In the genomic region with DNA sequence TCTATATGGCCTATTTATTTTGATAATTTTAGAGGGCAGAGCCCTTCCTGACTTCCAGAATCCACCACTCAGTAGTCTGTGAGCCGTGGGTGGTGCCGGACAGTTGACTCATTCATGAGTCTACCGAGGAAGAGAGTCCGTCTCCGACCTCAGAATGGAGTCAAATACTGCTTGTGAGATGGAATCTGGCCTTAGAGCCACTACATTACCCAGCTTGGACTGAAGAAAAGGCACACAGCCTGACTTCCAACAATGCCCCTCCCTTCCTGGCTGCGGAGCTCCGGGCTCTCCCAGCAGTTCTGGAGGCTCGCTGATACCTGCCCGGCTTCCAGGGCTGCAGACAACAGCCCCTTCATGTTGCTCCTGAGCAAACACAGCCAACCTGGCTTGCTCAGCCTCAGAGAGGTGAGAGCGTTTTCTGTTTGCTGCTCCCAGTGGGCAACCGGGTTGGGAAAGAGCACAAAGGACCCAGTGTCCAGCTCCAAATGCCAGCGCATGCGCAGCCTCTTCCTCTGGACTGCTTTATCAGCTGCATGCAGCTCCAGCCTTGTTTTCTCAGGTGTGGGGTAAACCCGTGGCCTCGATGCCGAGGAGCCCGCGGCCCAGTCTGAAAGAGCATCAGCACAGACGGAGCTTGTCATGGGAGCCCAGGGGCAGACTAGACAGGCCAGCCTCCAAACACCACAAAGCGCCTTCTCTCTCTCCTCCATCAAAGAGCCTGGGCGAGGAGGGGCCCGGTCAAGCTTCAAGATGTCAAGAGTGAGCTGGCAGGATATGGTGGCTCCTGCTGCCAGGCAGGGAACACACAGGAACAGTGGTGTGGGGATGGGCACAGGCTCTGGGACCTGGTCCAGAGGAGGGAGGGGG, we compare ENCODE assay signal across 8 mouse cellular contexts. TPM values are rescaled to one million over a fixed set of nuclear protein-coding genes. Genes with fewer than 3 reads are reported as not detected.
DNase-seq lines count a peak whose midpoint lies in the region; ATAC-seq and TF ChIP-seq lines count a peak whose summit lies in the region.

No protein-coding gene starts in this region.

- H3K9me3 ChIP-seq in forebrain, embryonic 16.5 days (ENCODE audit: control insufficient read depth, low read length): peaks cover 2% of the 10 kb centered on the region; the same call in 1 of the 2 replicates
- H3K9me3 ChIP-seq in hindbrain, embryonic 15.5 days: no peaks in the 10 kb centered on the region
- H3K9me3 ChIP-seq in lung, embryonic 16.5 days (ENCODE audit: control insufficient read depth, low read length): peaks cover 3% of the 10 kb centered on the region

- H3K4me3 ChIP-seq in forebrain, embryonic 16.5 days (replicated peaks; ENCODE audit: low read length): no peak overlapping the region
- H3K4me3 ChIP-seq in hindbrain, embryonic 15.5 days: no peak overlapping the region
- H3K4me3 ChIP-seq in lung, embryonic 16.5 days (ENCODE audit: low read length): peak overlapping the region; percentile 22
- peak overlapping the region; percentile 18; the same call in 1 of the 2 replicates for H3K4me3 ChIP-seq in small intestine, adult 2 months (ENCODE audit: low read depth, low read length)

- 68% methylated on average over 22 of the region's 22 CpGs for WGBS in forebrain, embryonic 16.5 days
- WGBS in hindbrain, embryonic 15.5 days: 62% methylated on average over 22 of the region's 22 CpGs
- 22% methylated on average over 22 of the region's 22 CpGs for whole genome bisulfite sequencing in lung, embryonic 16.5 days
- WGBS in small intestine, adult 2 months: 27% methylated on average over 22 of the region's 22 CpGs

- no peaks in the 10 kb centered on the region for H3K27me3 ChIP-seq in forebrain, embryonic 16.5 days (replicated peaks; ENCODE audit: control insufficient read depth, insufficient read depth, low read length)
- no peaks in the 10 kb centered on the region for H3K27me3 ChIP-seq in hindbrain, embryonic 15.5 days
- H3K27me3 ChIP-seq in lung, embryonic 16.5 days (ENCODE audit: control insufficient read depth, insufficient read depth, low read depth, low read length): no peaks in the 10 kb centered on the region
- peaks cover 4% of the 10 kb centered on the region; the same call in 1 of the 2 replicates for H3K27me3 ChIP-seq in small intestine, adult 2 months (ENCODE audit: control insufficient read depth, insufficient read depth, low read length)

- no peak overlapping the region for H3K4me2 ChIP-seq in forebrain, embryonic 16.5 days (ENCODE audit: low read length)
- peak overlapping the region; percentile 37 for H3K4me2 ChIP-seq in hindbrain, embryonic 15.5 days
- peak overlapping the region; percentile 44 for H3K4me2 ChIP-seq in lung, embryonic 16.5 days (ENCODE audit: low read depth, low read length)

- ATAC-seq in forebrain, embryonic 16.5 days: peak; percentile 28; the same call in 1 of the 2 replicates
- peak; percentile 68 for ATAC-seq in hindbrain, embryonic 15.5 days (ENCODE audit: low FRiP score, low read depth)
- ATAC-seq in lung, embryonic 16.5 days (ENCODE audit: low read depth): peak; percentile 67

- DNase-seq in retina, postnatal 1 day: peak; percentile 47
- DNase-seq in retina, embryonic 14.5 days (ENCODE audit: low spot score): no peak
- peak; percentile 20 to 46 for DNase-seq in layer of hippocampus, postnatal 25 days (ENCODE audit: extremely low spot score in 1 of 2, low spot score in 1 of 2)
- DNase-seq in gastrocnemius, adult 8-10 months (ENCODE audit: low spot score in 2 of 2): no peak

- H3K4me1 ChIP-seq in forebrain, embryonic 16.5 days (replicated peaks; ENCODE audit: control insufficient read depth, insufficient read depth, low read length): peaks cover 18% of the 10 kb centered on the region
- peaks cover 30% of the 10 kb centered on the region for H3K4me1 ChIP-seq in hindbrain, embryonic 15.5 days (replicated peaks)
- peaks cover 42% of the 10 kb centered on the region for H3K4me1 ChIP-seq in lung, embryonic 16.5 days (replicated peaks; ENCODE audit: control insufficient read depth, insufficient read depth, low read length)
- no peaks in the 10 kb centered on the region; the same call in 1 of the 2 replicates for H3K4me1 ChIP-seq in small intestine, adult 2 months (ENCODE audit: control insufficient read depth, insufficient read depth, insufficient read length, low read length)

- TF ChIP-seq POLR2A in small intestine, adult 2 months (IDR thresholded peaks at IDR 0.05; ENCODE audit: low read depth, low read length): no peak

- H3K27ac ChIP-seq in forebrain, embryonic 16.5 days (ENCODE audit: low read length): no peak overlapping the region
- H3K27ac ChIP-seq in hindbrain, embryonic 15.5 days (replicated peaks): peak overlapping the region; percentile 73
- H3K27ac ChIP-seq in lung, embryonic 16.5 days (ENCODE audit: low read length): peak overlapping the region; percentile 87
- H3K27ac ChIP-seq in small intestine, adult 2 months (ENCODE audit: insufficient read depth, low read depth, low read length): no peak overlapping the region

- no peak overlapping the region for H3K9ac ChIP-seq in forebrain, embryonic 16.5 days (replicated peaks; ENCODE audit: low read depth, low read length)
- no peak overlapping the region for H3K9ac ChIP-seq in hindbrain, embryonic 15.5 days
- H3K9ac ChIP-seq in lung, embryonic 16.5 days (ENCODE audit: low read length): peak overlapping the region; percentile 32

- no peaks in the 10 kb centered on the region for H3K36me3 ChIP-seq in forebrain, embryonic 16.5 days (ENCODE audit: control insufficient read depth, insufficient read depth)
- H3K36me3 ChIP-seq in hindbrain, embryonic 15.5 days: no peaks in the 10 kb centered on the region
- no peaks in the 10 kb centered on the region; the same call in 1 of the 2 replicates for H3K36me3 ChIP-seq in lung, embryonic 16.5 days (ENCODE audit: control insufficient read depth, insufficient read depth, low read length)
- no peaks in the 10 kb centered on the region for H3K36me3 ChIP-seq in small intestine, adult 2 months (ENCODE audit: control insufficient read depth, insufficient read depth, low read length)

- no peak for TF ChIP-seq CTCF in small intestine, adult 2 months (IDR thresholded peaks at IDR 0.05; ENCODE audit: extremely low read depth, insufficient read length, insufficient replicate concordance, low read depth, low read length)

RNA-seq across cellular contexts. Expression of gene Rflna, which starts 39.0 kb away (rescaled TPM):
- 3.7 and 4.0 TPM in 2 replicates for polyA plus RNA-seq in forebrain, embryonic 16.5 days (2015; fragmentation: Nextera tagmentation; extraction: Ambion mirVana)
- 6.4 and 7.0 TPM in 2 replicates for polyA plus RNA-seq in hindbrain, embryonic 15.5 days (2015; fragmentation: Nextera tagmentation; extraction: Ambion mirVana)
- total RNA-seq in layer of hippocampus, postnatal 25 days (2021): under 1 TPM; 0.37 to 0.80 TPM
- 6.7 and 6.8 TPM in 2 replicates for polyA plus RNA-seq in lung, embryonic 16.5 days (2015; fragmentation: Nextera tagmentation; extraction: Ambion mirVana)
- polyA plus RNA-seq in small intestine, adult 2 months (2012; rRNA removed): 4.0 and 4.5 TPM in 2 replicates
- total RNA-seq in gastrocnemius, adult 8-10 months (2022): under 1 TPM in 1 of 4 experiments, not detected in 3; 0.19 TPM

Comparison
In these comparisons a context has a peak if more than half of its experiments do, and no peak if none do; other contexts are left out.
1. DNase-seq: peak in retina, postnatal 1 day (single experiment) and layer of hippocampus, postnatal 25 days (2 of 2); none in retina, embryonic 14.5 days (single experiment) and gastrocnemius, adult 8-10 months (0 of 2).
2. H3K27ac ChIP-seq: peak in hindbrain, embryonic 15.5 days (single experiment) and lung, embryonic 16.5 days (single experiment); none in forebrain, embryonic 16.5 days (single experiment) and small intestine, adult 2 months (single experiment).
3. H3K4me3 ChIP-seq: peak in lung, embryonic 16.5 days (single experiment) and small intestine, adult 2 months (single experiment); none in forebrain, embryonic 16.5 days (single experiment) and hindbrain, embryonic 15.5 days (single experiment).
4. Peak in every context shown above with its lines, with median percentiles within 50 percentile points of each other: ATAC-seq.